Mouse (Mus musculus): ENCODE data around the gene Ctdsp1.
"Not testable (repeated sequence)": the region's sequence is repeated elsewhere in the genome, so short reads cannot be mapped to it uniquely, and the experiment has no call there.

Gene Ctdsp1

GRCm38 (mm10) chr1:74379058-74379504, 12.2 kb upstream of the Ctdsp1 start:
- DNase-seq (ENCODE audit: low spot score): no peak

- DNase-seq (ENCODE audit: low spot score): no peak
These were observed 10.8 kb upstream of the Ctdsp1 start for GRCm38 (mm10) chr1:74380484-74380883.

GRCm38 (mm10) chr1:74381588-74382021, 9.7 kb upstream of the Ctdsp1 start:
- DNase-seq (ENCODE audit: low spot score): no peak

- no peak for DNase-seq (ENCODE audit: low spot score)
These were observed 7.9 kb upstream of the Ctdsp1 start for GRCm38 (mm10) chr1:74383385-74383784.

GRCm38 (mm10) chr1:74384525-74384924, 6.8 kb upstream of the Ctdsp1 start:
- no peak for DNase-seq (ENCODE audit: low spot score)

GRCm38 (mm10) chr1:74385064-74385463, 6.2 kb upstream of the Ctdsp1 start:
- DNase-seq (ENCODE audit: low spot score): no peak

- DNase-seq (ENCODE audit: low spot score): no peak
These were observed 5.8 kb upstream of the Ctdsp1 start for GRCm38 (mm10) chr1:74385531-74385930.

GRCm38 (mm10) chr1:74386363-74386713, 5.0 kb upstream of the Ctdsp1 start:
- no peak for DNase-seq (ENCODE audit: low spot score)

- peak; percentile 90 for DNase-seq (ENCODE audit: low spot score)
These were observed 4.5 kb upstream of the Ctdsp1 start for GRCm38 (mm10) chr1:74386714-74387385.

GRCm38 (mm10) chr1:74387386-74387988, 3.8 kb upstream of the Ctdsp1 start:
- DNase-seq (ENCODE audit: low spot score): no peak

- DNase-seq (ENCODE audit: low spot score): no peak
These were observed 2.9 kb upstream of the Ctdsp1 start for GRCm38 (mm10) chr1:74388398-74388920.

GRCm38 (mm10) chr1:74389831-74390286, 1.4 kb upstream of the Ctdsp1 start:
- no peak for DNase-seq (ENCODE audit: low spot score)

- DNase-seq (ENCODE audit: low spot score): no peak
These were observed 912 bp upstream of the Ctdsp1 start for GRCm38 (mm10) chr1:74390287-74390906.

GRCm38 (mm10) chr1:74391844-74392441, 634 bp downstream of the Ctdsp1 start:
- no peak for DNase-seq (ENCODE audit: low spot score)

- DNase-seq (ENCODE audit: low spot score): no peak
These were observed 1.2 kb downstream of the Ctdsp1 start for GRCm38 (mm10) chr1:74392446-74392994.

- no peak for DNase-seq (ENCODE audit: low spot score)
These were observed 1.7 kb downstream of the Ctdsp1 start for GRCm38 (mm10) chr1:74393010-74393409.

- DNase-seq (ENCODE audit: low spot score): no peak
These were observed 2.4 kb downstream of the Ctdsp1 start for GRCm38 (mm10) chr1:74393697-74394096.

GRCm38 (mm10) chr1:74394311-74394710, 3.0 kb downstream of the Ctdsp1 start:
- no peak for DNase-seq (ENCODE audit: low spot score)

- DNase-seq (ENCODE audit: low spot score): no peak
These were observed 3.5 kb downstream of the Ctdsp1 start for GRCm38 (mm10) chr1:74394858-74395257.

GRCm38 (mm10) chr1:74395290-74395689, 4.0 kb downstream of the Ctdsp1 start:
- DNase-seq (ENCODE audit: low spot score): no peak

- not testable (repeated sequence) for DNase-seq (ENCODE audit: low spot score)
These were observed 5.3 kb downstream of the Ctdsp1 start for GRCm38 (mm10) chr1:74396456-74397222.
